Mouse (Mus musculus): ENCODE results near the gene Rae1. TPM values are rescaled to one million over a fixed set of nuclear protein-coding genes. Genes with fewer than 3 reads are reported as not detected.

Gene Rae1
- total RNA-seq, 1 experiment from 2014 or later, result 39.8 TPM

DNA sequence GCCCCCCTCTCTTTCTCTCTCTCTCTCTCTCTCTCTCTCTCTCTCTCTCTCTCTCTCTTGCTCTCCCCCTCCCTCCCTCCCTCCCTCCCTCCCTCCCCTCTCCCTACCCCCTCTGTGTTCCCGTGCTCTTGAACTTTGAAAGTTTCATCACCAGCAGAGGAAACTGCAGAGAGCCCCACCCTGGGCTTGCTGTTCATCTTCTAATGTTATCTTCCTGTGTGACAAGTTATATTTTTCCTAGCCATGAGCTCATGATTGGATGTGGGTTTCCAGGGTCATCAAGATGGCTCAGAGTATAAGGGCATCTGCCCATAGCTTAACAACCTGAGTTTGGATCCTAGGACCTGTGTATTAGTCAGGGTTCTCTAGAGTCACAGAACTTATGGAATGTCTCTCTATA lies 63.3 kb downstream of the Rae1 start:
- ATAC-seq (ENCODE audit: extremely low read depth, insufficient number of reproducible peaks, low FRiP score, poor library complexity, severe bottlenecking), result no peak

DNA sequence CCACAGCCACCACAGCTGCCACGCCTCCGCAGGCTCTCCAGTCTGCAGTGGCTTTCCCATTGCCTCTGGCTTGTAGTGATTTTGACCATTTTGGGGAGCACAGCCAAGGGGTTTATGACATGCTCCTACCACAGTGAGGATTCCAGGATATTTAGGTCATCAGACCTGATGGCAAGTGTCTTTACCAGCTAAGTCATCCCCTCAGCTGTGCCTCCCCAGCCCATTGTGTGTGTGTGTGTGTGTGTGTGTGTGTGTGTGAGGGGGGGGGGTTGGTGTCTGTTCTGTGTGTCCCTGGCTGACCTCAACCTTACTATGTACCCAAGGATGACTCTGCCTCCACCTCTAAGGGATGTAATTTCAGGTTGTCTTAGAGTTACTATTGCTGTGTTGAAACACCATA lies 64.9 kb downstream of the Rae1 start:
- ATAC-seq (ENCODE audit: extremely low read depth, insufficient number of reproducible peaks, low FRiP score, poor library complexity, severe bottlenecking), result no peak

Other genes with a start within 250 kb of the Rae1 start
- not detected in 2 replicates for gene Bmp7, start 59.8 kb upstream of the Rae1 start, total RNA-seq (2017)
- gene Spo11, start 22.4 kb upstream of the Rae1 start, total RNA-seq (2017), result 1.6 and 1.9 TPM in 2 replicates
- gene Rbm38, start 20.4 kb downstream of the Rae1 start, total RNA-seq (2017), result 90.4 and 119 TPM in 2 replicates
- gene Ctcfl, start 119.4 kb downstream of the Rae1 start, total RNA-seq (2017), result not detected in 2 replicates
- gene Pck1, start 152.9 kb downstream of the Rae1 start, total RNA-seq (2017), result not detected in 2 replicates
- 34.0 and 35.7 TPM in 2 replicates for gene Zbp1, start 218.8 kb downstream of the Rae1 start, total RNA-seq (2017)

Data from neutrophil, adult 5-6 weeks (primary cell).